ENCODE assay signal across 14 mouse cellular contexts in the genomic region with DNA sequence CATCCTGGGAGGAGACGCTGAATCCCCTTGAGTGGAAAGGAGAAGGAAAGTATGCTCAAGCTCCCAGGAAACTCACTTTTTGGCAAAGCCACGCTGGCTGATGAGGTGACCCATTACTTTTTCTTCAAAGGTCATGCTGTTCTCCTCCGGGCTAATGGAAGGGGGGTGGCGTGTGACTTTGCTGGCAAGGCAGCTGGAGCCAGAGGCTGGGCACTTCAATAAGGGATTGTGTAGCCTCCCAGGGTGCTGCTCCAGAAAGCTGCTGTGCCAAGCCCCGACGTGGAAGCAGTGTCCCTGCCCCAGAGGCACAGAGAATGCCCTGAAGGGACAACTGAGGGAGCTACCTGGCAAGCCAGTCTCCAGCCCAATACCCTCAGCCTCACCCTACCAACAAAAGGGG.
DNase-seq lines count a peak whose midpoint lies in the region; ATAC-seq and TF ChIP-seq lines count a peak whose summit lies in the region.
"Had no signal": no experiment of that assay in that cellular context is flagged by ENCODE, and none has a peak within 500 bp of the region (broad histone marks: within the 10 kb centered on the region; RNA-seq: fewer than 3 reads in every experiment).

No protein-coding gene starts in this region.

- no peak for TF ChIP-seq CTCF in gastrocnemius, adult 2 months (IDR thresholded peaks at IDR 0.05)

- intact Hi-C loops in gastrocnemius, adult 2 months (cut with DNase I): no loop called here
- intact Hi-C loops in gastrocnemius, postnatal 14 days (cut with DNase I; ENCODE audit: low total_unique reads): no loop called here
- intact Hi-C loops in left cerebral cortex, postnatal 25 days (cut with DNase I): no loop called here

- no peak overlapping the region for H3K9ac ChIP-seq in hindbrain, embryonic 16.5 days (ENCODE audit: low read depth, low read length)
- H3K9ac ChIP-seq: embryonic facial prominence, embryonic 13.5 days; heart, embryonic 13.5 days had no signal

- WGBS in hindbrain, embryonic 16.5 days: 58% methylated on average over 6 of the region's 6 CpGs

- H3K27ac ChIP-seq in gastrocnemius, adult 2 months: peak overlapping the region; percentile 17; the same call in 1 of the 2 replicates
- no peak overlapping the region; the same call in 1 of the 2 replicates for H3K27ac ChIP-seq in hindbrain, embryonic 16.5 days (ENCODE audit: low read depth, low read length)
- H3K27ac ChIP-seq: embryonic facial prominence, embryonic 13.5 days; heart, embryonic 13.5 days; kidney, postnatal 0 days; macrophage had no signal

- H3K9me3 ChIP-seq in hindbrain, embryonic 16.5 days (ENCODE audit: control insufficient read depth, low read length): no peaks in the 10 kb centered on the region
- H3K9me3 ChIP-seq: embryonic facial prominence, embryonic 13.5 days; heart, embryonic 13.5 days had no signal

- no peak overlapping the region for H3K4me3 ChIP-seq in gastrocnemius, adult 2 months
- no peak overlapping the region for H3K4me3 ChIP-seq in hindbrain, embryonic 16.5 days (ENCODE audit: low read length)
- H3K4me3 ChIP-seq: embryonic facial prominence, embryonic 13.5 days; heart, embryonic 13.5 days had no signal

- no peaks in the 10 kb centered on the region for H3K36me3 ChIP-seq in hindbrain, embryonic 16.5 days (ENCODE audit: control insufficient read depth, insufficient read depth, low read length)
- H3K36me3 ChIP-seq: embryonic facial prominence, embryonic 13.5 days; heart, embryonic 13.5 days had no signal

- peaks cover 29% of the 10 kb centered on the region for H3K4me1 ChIP-seq in hindbrain, embryonic 16.5 days (ENCODE audit: control insufficient read depth, insufficient read depth, low read depth, low read length)
- H3K4me1 ChIP-seq: heart, embryonic 13.5 days had no signal

- peak; percentile 62 for DNase-seq in gastrocnemius, adult 2 months
- no peak for DNase-seq in gastrocnemius, postnatal 14 days
- DNase-seq in left cerebral cortex, postnatal 25 days (ENCODE audit: low spot score in 2 of 2): peak; percentile 53 to 57
- no peak for DNase-seq in left cerebral cortex, adult 11 months (ENCODE audit: low spot score)
- peak; percentile 55 to 59 for DNase-seq in layer of hippocampus, postnatal 36 days
- no peak for DNase-seq in lung, postnatal 14 days
- DNase-seq: thymus, adult 2 months had no signal

- peak; percentile 35; the same call in 1 of the 2 replicates for ATAC-seq in hindbrain, embryonic 16.5 days
- no peak for ATAC-seq in megakaryocyte, adult 5-6 weeks (ENCODE audit: poor library complexity, severe bottlenecking)
- ATAC-seq: inflammation-experienced regulatory T-cells, adult 6 months had no signal

- H3K4me2 ChIP-seq in hindbrain, embryonic 16.5 days (ENCODE audit: low read length): no peak overlapping the region
- H3K4me2 ChIP-seq: embryonic facial prominence, embryonic 13.5 days; heart, embryonic 13.5 days had no signal

- no peaks in the 10 kb centered on the region for H3K27me3 ChIP-seq in hindbrain, embryonic 16.5 days (replicated peaks; ENCODE audit: control insufficient read depth, insufficient read depth, low read length)
- H3K27me3 ChIP-seq: embryonic facial prominence, embryonic 13.5 days had no signal

Comparison
In these comparisons a context has a peak if more than half of its experiments do, and no peak if none do; other contexts are left out.
1. DNase-seq: peak in gastrocnemius, adult 2 months (single experiment), left cerebral cortex, postnatal 25 days (2 of 2) and layer of hippocampus, postnatal 36 days (2 of 2); none in gastrocnemius, postnatal 14 days (single experiment), left cerebral cortex, adult 11 months (single experiment) and lung, postnatal 14 days (single experiment).